Mouse (Mus musculus): ENCODE measurements at regions not wholly inside any gene's neighbourhood (a gene's known extent, or its start where the extent isn't known, plus 50 kb on each side); places are given as distances from the start of the nearest gene placed in this dataset.

DNA sequence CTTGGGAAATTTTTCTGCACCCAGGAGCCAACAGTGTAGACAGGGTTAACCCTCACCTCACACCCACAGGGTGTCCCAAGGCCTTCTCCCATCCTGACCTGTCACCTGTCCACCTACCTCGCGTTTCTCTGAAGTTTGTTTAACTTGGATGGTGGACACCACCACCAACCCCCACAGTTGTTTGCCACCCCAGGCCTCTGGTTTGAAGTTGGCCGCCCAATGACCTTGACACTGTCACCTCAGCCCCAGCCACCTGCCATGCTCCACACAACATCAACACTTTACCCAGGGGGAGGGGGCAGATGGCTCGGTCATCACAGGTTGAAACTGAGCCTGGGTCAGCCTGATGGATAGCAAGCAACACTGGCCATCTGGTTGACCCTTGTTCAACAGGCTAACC is 332.7 kb upstream of the Tbx3 start:
- in situ Hi-C loops (cut with MboI, MseI): loop anchor here (25.0 kb wide), 1 partner anchor 800 kb away; no protein-coding TSS in a partner anchor

DNA sequence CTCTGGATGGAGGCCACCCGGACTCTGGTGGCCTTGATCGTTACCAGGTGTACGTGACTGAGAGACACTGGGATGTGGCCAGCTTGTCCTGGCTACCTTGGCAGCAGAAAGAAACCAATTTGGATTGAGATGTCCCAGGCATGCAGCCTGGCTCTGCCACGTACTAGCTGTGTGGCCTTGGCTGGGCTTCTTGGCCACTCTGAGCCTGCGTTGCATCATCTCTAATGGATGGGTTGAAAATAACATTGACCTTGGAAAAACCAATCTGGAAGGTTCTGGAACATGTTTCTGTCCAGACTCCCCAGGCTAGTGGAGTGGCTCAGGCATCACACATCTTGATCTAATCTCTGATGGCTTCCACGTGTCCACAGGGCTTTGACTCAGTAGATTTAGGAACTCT is 331.8 kb upstream of the Tbx3 start:
- in situ Hi-C loops (cut with MboI, MseI): loop anchor here (25.0 kb wide), 1 partner anchor 801 kb away; no protein-coding TSS in a partner anchor

DNA sequence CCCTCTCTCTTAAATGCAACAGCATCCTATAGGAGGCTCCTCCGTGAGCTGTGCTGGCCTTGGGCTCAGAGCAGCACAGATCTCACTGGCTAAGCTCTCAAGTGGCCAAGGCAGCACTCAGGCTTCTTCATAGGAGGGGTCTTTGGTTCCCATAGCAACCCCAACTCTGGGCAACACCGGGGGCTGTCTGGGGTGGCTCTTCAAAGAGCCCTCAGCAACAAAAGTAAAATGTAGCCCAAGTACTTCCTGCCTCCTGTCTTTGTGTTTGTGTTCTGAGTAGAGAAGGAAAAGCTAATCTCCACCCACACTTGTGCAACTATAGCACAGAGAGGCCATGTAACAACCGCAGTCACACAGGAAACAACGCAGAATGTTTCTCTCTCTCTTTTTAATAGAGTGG is 322.2 kb upstream of the Tbx3 start:
- in situ Hi-C loops (cut with MboI, MseI): loop anchor here (25.0 kb wide), 1 partner anchor 811 kb away; no protein-coding TSS in a partner anchor

DNA sequence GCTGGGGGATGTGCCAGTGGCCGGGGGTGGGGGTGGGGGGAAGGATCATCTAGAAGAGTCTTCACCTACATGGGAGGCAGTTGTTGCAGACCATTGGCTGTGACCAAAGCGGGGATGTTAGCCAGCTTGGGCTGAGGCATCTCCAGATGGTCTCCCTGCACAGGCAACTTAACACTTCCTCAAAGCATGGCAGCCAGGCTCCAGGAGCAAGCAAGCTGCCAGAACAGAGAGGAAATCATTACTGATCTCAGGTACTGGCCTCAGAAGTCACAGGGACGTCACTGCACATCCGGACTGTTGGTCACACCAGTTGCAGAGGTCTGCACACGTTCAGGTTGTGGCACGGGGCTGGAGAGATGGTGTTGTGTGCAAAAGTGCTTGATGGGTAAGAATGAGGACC is 321.1 kb upstream of the Tbx3 start:
- in situ Hi-C loops (cut with MboI, MseI): loop anchor here (25.0 kb wide), 1 partner anchor 812 kb away; no protein-coding TSS in a partner anchor

DNA sequence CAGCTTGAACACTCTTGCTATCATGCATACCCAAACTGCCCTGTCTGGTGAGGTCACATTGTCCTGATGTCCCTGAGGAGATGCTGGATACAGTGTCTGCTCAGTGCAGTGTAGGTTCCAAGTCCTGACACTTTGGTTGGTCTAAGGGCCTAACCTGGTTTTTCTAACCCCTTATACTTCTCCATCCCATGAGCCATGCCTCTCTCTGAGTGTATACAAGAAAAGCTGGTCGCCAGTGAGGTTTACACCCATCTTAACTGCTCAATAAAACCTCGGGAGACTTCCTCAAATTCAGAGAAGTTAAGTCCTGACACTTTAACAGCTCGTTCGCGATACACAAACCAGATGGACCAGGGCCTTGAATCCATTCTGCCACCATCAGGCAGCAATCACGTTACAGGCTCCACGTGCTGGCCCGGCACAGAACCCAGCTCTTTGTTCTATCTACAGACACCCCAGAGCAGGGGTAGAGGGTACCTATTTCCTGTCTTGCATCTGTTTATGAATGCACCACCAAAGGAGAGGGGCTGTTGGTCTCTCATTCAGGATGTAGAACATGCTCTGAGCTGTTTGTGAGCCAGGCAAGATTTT is 320.0 kb upstream of the Tbx3 start:
- in situ Hi-C loops (cut with MboI, MseI): no loop called here

DNA sequence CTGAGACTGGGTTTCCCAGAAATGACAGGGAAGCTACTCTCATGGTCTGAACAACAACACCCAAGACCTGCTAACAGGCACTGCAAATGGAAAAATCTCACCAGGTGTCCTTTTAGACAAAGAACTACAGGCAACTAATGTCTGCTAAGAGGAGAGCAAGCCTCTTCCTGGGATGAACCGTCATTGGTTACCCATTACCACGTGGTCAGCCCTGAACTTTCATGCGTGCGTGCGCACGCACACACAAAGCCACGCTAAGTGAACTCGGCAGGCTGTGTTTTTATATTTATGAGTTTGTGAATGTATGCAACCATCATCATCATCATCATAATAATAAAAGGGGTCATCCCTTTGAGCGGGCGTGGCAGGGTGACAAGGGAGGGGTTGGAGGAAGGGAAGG is 315.0 kb upstream of the Tbx3 start:
- in situ Hi-C loops (cut with MboI, MseI): no loop called here

DNA sequence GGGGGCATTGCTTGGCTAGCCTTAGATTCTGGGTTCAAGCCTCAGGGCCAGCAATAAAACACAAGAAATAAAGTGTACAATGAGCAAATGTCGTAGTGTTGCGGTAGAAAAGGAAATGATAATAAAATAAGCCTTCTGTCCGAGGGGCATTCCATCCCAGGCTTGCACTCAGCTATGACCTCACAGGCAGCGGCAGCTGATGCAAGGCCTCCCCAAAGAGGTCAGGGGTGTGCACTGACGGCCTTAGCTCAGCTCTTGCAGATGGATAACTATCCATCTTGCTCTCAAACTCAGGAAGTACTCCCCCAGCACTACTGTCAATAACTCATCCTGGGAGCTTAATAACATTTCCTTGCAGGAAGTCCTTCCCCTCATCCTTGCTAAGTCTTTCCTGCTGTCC is 314.4 kb upstream of the Tbx3 start:
- in situ Hi-C loops (cut with MboI, MseI): no loop called here

DNA sequence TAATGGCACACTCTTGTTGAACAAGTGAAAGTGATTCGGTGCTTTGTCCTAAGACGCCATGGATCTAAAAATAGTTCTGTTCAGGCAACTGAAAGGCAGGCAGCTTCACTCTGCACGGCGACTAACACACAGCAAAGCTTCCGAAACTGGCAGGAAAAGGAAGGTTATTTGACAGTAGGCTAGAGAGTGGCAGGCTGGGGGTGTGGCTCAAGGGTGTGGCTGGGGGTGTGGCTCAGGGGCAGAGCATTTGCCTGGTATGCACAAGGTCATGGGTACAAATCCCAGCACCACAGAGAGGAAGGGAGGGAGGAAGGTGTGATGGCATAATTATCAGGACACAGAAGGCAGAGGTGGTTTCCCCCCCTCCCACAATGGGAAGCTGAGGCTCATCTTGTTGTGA is 310.8 kb upstream of the Tbx3 start:
- in situ Hi-C loops (cut with MboI, MseI): no loop called here

DNA sequence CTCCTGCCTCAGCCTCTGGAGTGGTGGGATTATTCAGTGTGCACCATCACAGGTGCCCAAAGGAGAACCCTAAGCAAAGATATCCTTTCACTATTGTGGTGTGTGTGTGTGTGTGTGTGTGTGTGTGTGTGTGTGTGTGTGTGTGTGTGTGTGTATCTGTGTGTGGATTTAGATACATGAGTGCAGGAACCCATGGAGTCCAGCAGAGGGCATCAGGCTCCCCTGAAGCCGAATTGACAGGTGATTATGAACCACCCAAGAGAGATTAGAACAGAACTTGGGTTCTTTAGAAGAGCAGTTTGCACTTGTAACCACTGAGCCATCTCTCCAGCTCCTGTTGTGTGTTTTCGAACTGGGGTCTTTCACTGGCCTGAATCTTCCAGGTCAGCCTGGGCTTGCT is 310.1 kb upstream of the Tbx3 start:
- in situ Hi-C loops (cut with MboI, MseI): no loop called here

DNA sequence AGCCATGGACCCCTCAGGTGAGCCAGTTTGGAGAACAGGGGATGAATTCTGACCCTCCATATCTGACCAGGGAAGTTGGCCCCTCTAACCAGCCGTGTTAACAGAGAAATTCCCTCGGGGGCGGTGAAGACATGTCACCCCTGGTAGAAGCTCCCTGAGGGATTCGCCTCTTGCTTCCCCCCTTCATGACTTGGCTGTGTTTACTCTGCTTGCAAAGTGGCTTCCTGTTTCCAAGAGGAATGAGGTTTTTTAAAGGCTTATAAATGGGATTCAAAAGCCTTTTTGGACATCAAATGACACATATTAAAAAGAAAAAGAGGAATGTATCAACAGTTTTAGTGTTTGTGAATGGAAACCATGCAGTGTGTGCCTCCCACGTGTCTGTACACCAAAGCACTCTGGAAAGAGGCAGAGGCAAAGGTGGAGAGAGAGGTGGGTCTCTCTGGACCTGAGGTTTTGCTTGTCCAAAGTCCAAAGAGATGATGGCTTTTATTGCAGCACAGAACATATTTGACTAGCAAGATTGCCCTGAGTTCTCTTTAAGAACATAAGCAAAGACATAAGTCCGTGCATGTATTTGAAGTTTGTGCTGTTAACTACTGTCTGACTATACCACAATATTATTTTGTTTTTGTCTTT is 308.9 kb upstream of the Tbx3 start:
- in situ Hi-C loops (cut with MboI, MseI): no loop called here

DNA sequence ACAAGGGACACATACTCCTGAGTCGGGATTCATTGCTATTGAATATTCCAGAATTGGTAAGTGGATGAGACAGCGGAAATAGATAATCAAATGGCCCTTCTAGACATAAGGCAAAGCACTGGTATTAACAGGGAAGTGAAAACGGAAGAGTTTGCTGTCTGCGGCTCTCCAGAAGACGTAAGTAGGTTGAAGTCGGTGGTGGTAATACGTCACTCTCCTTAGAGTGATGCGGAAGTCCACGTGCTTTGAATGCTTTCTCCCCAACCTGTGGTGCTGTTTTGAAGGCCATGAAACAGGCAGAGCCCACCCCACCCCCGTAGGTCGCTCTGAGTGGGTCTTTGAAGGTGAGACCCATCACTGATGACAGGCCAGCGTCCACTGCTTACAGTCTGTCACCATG is 308.0 kb upstream of the Tbx3 start:
- in situ Hi-C loops (cut with MboI, MseI): no loop called here

DNA sequence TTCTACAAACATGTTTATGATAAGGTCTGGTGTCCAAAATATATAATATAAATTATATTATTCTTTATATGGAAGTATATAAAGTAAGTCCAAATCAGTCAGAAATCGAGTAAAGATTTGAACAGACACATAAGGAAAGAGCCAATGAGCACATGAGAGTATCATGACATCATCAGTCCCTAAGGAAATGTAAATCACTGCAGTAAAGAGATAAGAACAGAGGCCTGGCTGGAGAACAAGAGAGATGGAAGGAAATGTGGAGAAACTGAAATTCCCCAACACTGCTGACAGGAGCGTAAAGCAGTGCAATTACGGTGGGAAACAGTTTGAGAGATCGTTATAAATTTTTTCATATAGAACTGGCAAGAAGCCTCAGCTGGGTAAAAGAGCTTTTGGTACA is 306.2 kb upstream of the Tbx3 start:
- in situ Hi-C loops (cut with MboI, MseI): no loop called here

DNA sequence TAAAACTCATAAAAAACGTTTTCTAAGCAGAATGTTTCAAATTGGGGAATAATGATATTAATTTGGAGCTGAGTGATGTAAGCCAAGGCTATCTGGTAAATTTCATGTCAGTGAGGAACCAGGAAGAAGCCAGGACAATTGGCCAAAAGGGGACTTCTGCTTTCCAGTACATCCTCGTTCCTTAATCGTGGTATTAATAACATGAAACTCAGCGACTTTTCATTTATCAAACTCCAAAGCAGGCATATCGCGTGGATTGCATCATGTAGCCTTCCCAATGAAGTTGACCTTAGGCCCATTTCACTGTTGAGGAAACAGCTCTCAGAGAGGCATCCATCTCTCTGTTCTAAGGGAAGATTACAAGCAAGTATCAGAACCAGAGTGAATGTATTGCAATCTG is 305.3 kb upstream of the Tbx3 start:
- in situ Hi-C loops (cut with MboI, MseI): no loop called here

DNA sequence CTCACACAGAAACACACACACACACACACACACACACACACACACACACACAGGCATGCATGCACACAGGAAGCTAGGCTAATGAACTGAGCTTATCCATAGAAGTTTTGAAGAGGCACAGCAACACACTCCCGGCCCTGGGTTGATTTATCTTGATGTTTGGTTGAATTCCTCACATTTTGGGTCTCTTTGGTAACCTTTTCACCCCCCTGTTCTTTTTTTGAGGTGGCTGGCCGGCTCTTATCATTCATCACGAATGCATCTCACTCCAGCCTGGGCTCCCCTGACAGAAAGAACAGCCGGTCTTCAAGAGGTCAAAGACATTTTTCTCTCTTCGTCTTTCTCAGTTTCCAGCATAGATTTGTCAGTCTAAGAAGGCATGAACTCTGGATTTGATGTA is 304.2 kb upstream of the Tbx3 start:
- in situ Hi-C loops (cut with MboI, MseI): no loop called here

DNA sequence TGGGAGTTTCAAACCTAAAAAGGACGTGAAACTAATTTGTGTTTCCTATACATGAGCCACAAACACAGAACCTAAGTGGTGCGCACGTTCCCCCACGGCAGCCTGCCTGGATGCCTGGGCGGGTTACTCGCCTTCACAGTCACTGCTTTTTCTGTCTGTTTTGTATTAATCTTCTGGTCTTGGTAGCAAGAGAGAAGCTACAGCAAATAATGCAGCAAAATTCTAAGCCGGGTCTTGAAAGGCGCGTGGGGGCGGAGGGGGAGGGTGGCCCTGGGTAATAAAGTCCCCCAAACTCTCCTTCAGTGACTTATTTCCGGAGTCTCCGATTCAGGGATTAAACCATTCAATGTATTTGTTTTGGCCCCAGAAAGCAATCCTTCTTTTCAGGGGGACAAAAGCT is 300.0 kb upstream of the Tbx3 start:
- in situ Hi-C loops (cut with MboI, MseI): no loop called here

DNA sequence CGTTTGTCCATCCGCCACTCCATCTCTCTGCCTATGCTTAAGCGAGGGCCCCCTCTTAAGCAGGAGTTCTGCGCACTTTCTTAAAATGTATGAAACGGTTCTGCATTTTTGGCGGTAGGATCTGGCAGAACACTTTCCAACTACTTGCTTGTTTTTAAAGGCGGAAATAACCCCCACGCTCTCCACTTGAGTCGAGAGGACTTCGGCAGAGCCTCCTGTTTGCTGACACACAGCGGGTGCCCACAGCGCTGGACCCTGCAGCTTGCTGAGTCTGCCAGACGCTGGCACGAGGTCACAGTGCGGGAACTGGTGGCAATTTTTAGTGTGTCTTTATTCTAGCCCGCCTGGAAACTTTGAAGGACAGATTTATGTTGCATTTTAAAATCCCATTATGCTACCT is 299.5 kb upstream of the Tbx3 start:
- in situ Hi-C loops (cut with MboI, MseI): no loop called here

DNA sequence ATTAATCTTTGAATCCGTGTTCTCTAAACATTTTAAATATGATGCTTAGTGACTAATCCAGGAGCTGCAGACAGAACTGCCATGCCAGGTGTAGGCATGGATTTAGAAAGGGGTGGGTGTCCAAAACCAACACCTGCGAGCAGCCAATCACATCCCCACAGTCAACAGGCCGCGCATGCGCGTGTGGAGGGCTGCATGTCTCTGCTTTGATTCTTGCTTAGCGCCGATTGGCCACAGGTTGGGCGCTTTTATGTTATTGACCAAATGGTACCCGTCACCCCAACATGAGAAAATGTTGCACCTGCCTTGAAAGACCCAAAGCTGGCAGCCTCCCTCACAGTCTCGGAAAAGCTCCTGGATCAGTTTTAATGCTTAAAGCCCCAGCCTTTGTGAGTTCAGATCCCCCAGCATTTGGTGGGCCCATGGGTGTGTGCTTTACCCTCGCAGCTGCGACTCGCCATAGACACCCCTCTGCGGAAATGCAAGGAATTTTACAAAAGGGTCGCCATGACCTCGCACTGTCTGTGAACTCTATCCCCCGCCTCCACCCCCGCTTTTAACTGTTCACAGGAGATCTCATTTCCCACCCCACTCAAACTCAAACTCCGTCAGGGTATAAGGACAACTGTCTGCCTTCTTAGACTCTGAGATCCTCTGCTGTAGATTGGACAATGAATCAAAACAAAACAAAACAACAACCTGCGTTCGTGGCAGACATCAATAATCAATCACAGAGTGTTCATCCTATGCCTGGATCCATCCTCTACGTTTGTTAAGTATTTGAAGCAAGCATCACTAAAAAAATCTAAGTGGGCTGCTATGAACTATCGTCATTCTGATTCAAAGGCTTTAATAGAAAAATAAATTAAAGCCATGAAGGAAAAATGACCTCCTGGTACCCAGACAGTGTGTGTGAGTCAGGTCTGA is 296.4 kb upstream of the Tbx3 start:
- in situ Hi-C loops (cut with MboI, MseI): no loop called here

DNA sequence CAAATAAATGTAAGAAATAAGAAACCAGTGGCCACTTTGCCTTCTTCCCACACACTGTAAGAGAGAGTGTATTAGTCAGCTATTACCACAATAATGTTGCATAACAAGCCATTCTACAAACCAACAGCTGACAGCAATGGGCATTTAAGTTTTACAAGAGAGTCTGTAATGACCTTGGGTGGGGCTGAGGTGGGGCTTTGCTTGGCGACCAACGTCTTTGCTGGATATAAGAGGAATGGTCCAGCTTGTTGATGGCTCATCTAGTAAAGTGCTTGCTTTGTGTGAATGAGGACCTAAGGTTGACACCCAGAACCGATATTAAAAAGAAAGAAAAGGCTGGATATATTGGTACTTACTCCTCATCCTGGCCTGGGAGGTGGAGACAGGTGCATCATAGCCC is 295.6 kb upstream of the Tbx3 start:
- in situ Hi-C loops (cut with MboI, MseI): no loop called here

DNA sequence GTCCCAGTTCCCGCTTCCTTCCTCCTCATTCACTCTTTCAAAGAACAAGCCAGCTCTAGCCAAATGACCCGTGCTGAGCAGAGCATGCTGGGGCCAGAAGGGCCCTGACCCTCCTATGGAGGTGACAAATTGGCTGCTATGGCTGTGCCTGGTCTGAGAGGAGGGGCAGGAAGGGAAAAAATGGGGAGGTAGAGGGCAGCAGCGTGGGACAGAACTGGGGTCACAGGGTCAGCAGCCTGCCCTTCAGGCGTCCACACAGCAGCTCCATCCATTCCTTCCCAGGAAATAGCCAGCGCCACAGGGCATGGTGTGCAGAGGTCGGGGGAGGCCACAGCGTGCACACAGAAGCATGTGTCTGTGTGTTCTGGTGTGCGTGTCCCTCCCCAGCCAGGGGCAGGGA is 292.2 kb upstream of the Tbx3 start:
- in situ Hi-C loops (cut with MboI, MseI): no loop called here

DNA sequence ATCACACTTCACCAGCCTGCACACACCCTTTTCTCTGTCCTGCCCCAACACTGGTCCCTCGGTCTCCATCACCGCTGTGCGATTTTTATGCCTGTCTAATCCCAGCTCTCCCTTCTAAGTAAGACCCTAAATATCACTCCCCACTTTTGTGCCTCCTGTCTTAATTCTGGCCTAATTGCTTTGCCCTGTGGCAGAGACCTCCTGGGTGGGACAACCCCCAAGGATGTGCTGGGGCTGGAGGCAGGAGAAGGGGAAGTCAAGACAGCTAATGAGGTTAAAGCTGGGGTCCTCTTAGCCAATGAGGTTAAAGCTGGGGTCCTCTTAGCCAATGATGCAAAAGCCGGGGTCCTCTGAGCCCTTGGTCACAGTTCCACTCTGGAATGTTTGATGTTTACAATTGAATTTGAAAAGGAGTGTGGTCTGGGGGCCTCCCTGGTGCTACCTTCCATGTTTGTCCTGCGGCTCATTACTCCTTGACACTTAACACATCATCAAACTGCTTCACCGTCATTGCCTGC is 290.5 kb upstream of the Tbx3 start:
- in situ Hi-C loops (cut with MboI, MseI): no loop called here

DNA sequence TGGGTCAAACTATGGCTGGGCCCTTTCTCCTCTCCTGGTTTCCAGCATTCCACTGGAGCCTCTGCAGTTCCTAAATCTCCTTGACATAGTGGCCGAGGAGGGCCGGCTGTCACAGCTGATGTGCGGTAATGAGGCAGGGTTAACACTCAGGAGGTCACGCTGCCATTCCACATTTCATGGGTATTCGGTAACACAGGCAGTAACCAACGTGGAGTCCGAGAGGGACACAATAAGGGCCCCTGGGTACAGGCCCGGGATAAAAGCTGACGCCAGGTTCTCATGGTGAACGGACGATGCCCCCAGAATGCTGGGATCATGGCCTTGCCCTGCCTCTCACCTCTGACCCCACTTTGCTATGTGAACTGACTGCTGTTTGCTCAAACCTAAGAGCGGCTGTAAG is 289.0 kb upstream of the Tbx3 start:
- in situ Hi-C loops (cut with MboI, MseI): no loop called here

DNA sequence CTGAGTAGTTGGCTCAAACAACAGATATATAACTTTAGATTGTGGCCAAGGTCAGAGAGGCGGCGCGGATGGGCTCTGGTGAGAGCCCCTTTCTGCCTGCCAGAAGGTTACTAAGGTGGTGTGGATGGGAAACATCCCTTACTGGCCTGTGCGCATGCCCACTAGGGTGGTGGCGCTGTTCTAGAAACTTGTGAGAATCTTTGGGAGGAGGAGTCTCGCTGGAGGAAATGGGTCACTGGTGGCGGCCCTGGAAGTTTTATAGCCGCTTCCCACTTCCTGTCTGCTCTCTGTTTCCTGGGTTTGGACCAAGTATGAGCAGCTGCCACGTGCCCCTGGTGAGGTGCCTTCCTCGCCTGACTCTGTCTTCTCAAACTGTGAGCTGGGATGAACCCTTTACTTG is 285.0 kb upstream of the Tbx3 start:
- in situ Hi-C loops (cut with MboI, MseI): no loop called here

DNA sequence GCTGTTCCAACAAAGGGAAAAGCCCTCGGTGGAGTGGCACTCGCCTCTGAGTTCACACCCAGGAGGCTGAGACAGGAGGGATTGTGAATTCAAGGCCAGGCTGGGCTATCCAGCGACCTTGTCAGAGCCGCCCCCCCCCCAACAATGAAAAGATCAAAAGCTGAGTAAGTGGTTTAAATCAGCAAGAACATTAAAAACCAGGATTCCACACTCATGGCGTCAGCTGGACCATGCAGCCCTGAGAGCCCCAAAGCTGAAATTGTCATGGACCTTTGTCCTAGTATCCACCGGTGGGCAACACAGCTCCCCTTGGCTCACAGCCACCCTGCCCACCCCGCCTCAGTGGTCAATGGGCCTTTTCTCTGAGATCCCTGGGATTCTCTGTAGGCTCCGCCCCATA is 283.6 kb upstream of the Tbx3 start:
- in situ Hi-C loops (cut with MboI, MseI): no loop called here

Data from T-helper 2 cell (primary cell).